Mouse (Mus musculus) kidney, adult 9 months (tissue): ENCODE data around the gene Muc20.

Experiments
- DNase-seq: peaks from one replicate; pipeline ENCODE4 v3.0.0; 2022

Muc20 gene

DNA sequence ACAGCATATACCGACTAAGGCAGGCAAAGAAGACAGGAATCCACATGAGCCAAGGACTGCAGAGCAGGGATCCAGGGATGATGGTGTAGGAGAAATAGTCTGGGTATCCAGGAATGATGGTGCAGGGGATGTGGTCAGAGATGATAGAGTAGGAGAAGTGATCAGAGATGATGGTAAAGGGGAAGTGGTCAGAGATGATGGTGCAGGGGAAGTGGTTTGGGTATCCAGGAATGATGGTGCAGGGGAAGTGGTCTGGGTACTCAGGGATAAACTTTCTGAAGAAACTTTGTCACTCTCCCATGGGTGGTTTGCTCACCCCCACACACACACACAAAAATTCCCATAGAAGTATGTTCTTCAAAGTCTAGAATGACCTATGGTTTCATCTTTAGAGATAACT, 2.1 kb downstream of the Muc20 start:
- DNase-seq: no peak

DNA sequence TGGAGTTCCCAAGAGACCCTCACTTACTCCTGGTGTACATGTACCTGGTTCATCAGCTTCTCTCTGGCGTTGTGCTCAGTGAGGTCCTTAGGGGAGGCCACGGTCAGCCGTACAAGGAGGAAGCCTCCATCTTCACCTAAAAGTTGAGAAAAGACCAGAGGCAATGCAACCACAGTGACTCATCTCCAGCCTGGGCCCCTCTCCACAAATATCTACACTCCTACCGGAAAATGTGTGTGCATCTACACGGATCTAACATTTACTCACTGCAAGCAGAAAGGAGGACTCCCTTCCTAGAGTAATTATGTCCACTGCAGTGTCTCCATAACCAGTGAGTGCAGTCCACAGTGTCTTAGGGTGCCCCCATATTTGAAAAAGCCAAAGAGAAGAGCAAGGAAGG, 7.2 kb downstream of the Muc20 start:
- DNase-seq: no peak

DNA sequence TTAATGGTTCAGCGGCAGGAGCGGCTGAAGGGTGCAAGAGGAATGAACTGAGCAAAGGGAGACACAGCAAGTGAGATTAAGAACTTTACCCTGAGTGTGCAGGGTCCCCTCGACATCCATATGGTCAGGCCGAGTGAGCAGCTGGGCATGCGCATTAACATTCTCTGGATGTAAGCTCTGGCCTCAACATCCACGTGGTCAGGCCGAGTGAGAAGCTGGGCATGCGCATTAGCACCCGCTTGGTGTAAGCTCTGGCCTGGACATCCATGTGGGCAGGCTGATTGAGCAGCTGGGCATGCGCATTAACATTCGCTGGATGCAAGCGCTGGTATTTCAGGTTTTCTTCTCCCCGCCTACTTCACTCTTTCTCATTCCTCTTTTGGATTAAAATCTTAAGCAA, 12.4 kb downstream of the Muc20 start:
- no peak for DNase-seq

DNA sequence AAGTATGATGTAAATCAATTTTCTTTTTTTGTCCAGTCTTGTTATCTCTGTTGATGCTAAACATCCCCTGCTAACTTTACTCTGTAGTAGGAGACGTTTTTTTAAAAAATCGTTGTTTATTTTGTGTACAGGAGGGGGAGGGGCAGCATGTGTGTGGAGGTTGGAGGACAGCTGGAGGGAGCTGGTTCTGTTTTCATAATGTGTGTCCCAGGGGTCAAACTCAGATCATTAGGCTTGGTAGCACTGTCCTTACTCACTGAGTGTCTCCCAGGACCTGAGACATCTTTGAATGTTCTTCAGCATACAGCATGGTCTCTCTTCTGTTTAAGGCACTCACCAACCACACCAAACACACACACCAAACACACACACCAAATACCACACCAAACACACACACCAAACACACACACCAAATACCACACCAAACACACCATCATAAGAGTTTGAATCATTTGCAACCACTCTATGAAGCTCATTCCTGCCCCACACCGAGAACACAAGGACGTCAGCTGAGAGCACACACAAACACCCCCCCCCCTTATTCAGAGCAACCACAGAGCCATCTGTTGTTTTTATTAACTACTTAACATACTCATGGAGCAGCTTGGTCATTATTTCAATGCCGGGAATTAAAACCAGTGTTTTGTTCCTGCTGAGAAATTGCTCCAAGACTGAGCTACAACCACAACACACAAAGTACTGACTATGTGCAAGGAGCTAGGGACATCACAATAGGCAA, 13.7 kb downstream of the Muc20 start:
- DNase-seq: no peak

- no peak for DNase-seq
Observed at GRCm38 (mm10) chr16:32778956-32779355, 18.3 kb downstream of the Muc20 start.

GRCm38 (mm10) chr16:32776676-32777075, 20.6 kb downstream of the Muc20 start:
- DNase-seq: no peak

DNA sequence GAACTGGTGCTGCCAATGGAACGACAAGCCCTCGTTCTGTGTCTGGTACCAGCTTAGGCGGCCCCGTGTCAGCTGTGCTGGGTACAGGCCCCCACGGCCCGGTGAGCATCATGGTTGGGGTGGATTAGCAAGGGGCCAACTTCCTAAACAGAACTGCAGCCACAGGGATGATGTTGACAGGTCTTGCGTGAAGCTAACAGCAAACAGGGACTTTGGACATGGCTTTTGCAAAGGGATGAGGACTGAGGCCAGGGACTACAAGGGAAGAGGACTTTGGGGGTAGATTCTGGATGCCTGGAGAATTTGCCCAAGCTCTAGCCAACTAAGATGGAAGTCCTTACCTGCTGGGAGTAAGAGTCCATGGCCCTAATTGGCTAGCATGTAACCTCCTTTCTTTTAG, 30.3 kb downstream of the Muc20 start:
- no peak for DNase-seq

DNA sequence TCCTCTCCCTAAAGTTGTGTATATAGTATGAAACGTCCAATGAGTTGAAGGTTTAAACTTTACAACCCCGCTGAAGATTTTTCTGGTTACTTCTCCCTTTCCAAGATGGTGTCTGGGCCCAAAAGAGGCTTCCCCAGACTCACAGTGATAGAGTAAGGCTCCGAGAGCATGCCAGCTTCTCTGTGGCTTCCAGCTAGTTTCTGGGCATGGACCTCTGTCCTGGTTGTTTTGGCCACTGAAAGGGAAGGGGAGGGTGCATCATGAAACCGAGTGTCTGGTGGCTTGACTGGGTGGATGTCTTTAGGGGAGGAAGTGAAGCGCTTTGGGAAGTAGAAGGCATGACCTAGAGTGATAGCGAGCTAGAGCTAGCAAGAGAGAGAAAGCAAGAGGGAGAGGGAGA, 32.3 kb downstream of the Muc20 start:
- DNase-seq: no peak

- no peak for DNase-seq
Observed at GRCm38 (mm10) chr16:32764550-32764949, 32.7 kb downstream of the Muc20 start.

DNA sequence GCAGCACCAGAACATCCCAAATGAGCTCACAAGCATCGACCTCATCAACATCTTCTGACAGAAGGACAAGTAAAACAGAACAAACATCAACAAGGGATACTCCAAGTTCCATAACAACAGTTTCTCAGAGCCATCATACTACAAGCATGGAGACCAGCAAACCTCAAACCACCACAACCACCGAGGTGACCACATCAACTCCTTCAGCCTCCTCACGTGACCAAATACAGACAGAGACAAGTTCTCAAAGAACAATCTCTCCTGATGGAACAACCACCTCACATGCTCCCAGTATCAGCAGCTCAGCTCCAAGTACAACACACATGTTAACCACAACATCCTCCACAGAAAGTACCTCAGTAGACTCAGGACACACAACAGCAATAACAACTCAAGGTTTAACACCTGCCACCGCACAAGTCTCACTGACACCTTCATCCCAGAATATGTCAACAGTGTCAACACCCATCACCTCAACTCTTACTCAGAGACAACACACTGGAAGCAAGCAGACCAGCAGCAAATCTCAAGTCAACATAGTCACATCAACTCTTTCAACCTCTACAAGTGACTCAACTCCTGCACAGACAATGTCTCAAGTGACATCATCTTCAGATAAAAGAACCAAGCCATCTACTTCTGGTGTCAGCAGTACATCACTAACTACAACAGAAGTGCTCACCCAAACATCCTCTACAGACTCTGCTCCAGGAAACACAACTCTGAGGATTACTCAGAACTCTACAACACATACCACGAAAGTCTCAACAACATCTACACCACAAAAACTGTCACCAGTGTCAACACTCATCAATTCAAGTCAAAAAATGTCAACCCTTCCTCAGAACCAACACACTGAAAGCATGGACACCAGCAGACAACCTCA, 46.8 kb downstream of the Muc20 start:
- no peak for DNase-seq

DNA sequence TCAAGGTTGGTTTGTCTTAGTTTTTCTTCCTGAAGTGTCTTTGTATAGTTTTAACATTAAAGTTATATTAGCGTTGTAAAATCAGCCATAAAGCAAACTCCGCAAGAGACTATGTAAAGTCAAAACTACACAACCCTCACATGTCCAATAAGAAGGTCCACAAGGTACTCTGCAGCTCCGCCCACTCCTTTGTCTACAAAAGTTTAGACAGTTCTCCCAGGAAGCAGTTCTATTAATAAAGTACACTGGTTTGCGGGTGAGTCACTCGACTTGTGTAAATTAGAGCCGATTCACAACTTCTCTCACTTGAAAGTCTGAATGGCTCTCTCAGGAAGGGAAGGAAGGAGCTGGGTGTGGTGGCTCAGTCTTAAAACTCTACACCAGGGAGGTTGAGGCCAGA, 51.4 kb downstream of the Muc20 start:
- no peak for DNase-seq

DNA sequence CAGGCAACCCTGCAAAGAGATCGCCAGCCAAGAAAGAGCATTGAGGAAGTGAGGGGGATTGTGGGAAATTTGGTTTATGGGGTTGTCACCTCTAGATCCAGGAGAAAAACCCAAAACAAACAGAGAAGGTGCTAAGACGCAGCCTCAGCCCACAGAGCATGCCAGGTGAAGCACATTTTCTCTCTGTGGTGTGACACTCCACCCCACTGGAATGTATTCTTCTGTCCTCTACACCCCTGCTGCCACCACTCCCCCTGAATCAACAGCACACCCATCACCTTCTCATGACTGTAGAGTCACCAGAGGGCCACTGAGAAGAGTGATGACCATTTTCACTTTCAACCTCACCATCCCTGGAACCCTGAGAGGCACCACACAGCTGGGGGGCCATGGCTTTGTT, 54.5 kb downstream of the Muc20 start:
- no peak for DNase-seq

- DNase-seq: no peak
Observed at GRCm38 (mm10) chr16:32741366-32741765, 55.9 kb downstream of the Muc20 start.

DNA sequence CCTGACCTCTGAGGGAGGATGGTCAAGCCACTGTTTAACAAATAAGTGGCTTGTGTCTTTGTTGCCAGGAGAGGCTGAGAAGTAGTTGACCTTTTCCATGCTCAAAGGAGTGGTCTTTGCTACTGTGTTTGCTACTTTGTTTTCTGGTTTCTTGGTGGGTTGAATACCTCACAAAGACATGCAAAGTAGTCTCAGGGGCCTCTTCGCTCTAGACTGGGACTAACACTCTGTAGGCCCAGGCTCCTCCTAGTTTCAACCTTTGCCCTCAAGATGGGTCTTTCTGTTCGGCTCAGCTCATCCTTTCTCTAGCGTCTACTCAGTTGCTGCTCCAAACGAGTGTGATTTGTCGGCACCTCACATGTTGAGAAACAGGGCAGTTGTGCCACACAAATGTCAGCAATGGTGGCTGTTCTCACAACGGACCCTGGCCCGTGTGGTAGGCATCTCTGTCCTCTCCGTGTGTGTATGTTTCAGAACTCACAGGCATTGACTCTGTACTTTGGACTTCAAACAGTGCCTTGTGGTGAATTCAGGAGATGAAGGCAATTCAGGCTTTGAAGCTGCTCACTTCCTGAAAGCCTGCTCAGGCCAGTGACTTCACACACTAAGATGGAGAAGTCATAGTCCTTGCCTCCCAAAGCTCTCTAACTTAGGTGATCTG, 57.1 kb downstream of the Muc20 start:
- DNase-seq: peak; percentile 9

GRCm38 (mm10) chr16:32736022-32736421, 61.2 kb downstream of the Muc20 start:
- no peak for DNase-seq

DNA sequence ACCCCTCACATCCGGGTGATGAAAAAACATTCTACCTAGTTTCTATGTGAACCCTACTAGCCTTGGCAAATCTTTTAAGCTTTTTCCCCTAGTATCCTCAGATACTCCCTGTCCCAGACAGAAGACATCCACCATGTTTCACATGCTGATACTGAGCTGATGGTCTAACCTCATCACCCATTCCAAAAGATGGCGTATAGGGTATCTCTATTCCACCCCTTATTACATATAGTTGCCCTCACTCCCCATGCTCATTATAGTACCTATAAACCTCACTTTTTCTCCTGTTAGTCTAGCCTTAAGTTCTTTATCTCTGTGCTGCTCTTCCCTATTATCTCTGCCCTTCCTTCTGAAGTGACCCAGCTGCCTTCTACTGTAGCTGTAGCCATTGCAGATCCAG, 61.6 kb downstream of the Muc20 start, which contains the start of gene Muc4:
Muc4 (plus strand) TSS at position 301 of the 400 bp plus-strand sequence.
- no peak for DNase-seq

DNA sequence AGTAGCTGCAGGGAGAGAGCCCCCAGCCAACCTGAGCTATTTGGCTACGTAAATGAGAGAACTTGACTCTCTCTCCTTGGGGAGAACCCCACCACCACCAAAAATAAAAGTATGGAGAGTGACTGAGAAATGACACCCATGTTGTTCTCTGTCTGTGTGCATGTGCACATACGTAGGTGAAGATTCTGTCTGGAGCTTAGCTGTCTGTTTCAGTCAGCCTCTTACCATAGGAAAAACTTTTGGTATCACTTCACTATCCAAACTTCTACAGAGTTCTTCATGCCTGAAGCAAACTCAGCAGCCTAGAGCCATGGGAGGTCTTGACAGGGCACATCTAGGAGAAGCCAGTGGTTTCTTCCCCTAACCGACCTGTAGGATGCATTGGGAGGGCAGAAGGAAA, 64.0 kb downstream of the Muc20 start:
- no peak for DNase-seq

DNA sequence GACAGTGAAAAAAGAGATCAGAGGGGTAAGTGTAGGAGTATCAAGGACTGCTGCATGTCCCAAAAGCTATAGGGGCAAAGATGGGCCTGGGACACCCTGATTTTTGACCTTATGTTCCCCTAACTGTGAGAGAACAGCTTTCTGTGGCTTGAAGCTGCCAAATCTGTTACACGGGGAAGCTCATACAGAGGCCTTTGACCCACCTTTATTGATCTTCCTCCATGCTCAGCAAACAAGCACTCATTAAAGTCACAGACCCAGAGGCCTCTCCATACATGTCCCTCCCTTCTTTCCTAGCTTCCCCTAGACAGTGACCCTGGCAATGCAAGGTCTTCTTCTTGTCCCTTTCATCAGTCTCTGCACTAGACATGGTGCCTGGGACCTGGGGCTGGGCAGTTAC, 68.5 kb downstream of the Muc20 start:
- no peak for DNase-seq

- DNase-seq: peak; percentile 59
Observed at GRCm38 (mm10) chr16:32728240-32728639, 69.0 kb downstream of the Muc20 start.
